Mouse (Mus musculus) forebrain, embryonic 12.5 days (tissue): ENCODE results near the gene Plxnb1. TPM values are rescaled to one million over a fixed set of nuclear protein-coding genes. Genes with fewer than 3 reads are reported as not detected.

Experiments
- ATAC-seq: fragments of 200-750 bp; cut with Nextera tagmentation; 2 replicates; pipeline ENCODE4 v1.8.0; 2017; ENCODE audit warnings: moderate TSS enrichment; ENCODE audit not compliant: low FRiP score
- H3K27ac ChIP-seq: fragments of 300-500 bp; sonication (generic); 2 replicates; pipeline ENCODE4 v1.5.1; 2016; ENCODE audit warnings: mild to moderate bottlenecking
- H3K27me3 ChIP-seq: fragments of 300-500 bp; sonication (generic); 2 replicates; pipeline ENCODE4 v1.6.1; 2016; ENCODE audit warnings: mild to moderate bottlenecking
- H3K36me3 ChIP-seq: fragments of 300-500 bp; sonication (generic); replicated peaks from 2 replicates; pipeline ENCODE4 v1.6.1; 2016; ENCODE audit warnings: mild to moderate bottlenecking
- H3K4me1 ChIP-seq: fragments of 300-500 bp; sonication (generic); 2 replicates; pipeline ENCODE4 v1.6.1; 2016
- H3K4me2 ChIP-seq: fragments of 300-500 bp; sonication (generic); 2 replicates; pipeline ENCODE4 v1.6.1; 2016; ENCODE audit warnings: mild to moderate bottlenecking, moderate library complexity
- H3K4me3 ChIP-seq: fragments of 300-500 bp; sonication (generic); replicated peaks from 2 replicates; pipeline ENCODE4 v1.5.1; 2016; ENCODE audit warnings: mild to moderate bottlenecking
- H3K9ac ChIP-seq: fragments of 300-500 bp; sonication (generic); 2 replicates; pipeline ENCODE4 v1.6.1; 2016; ENCODE audit warnings: mild to moderate bottlenecking
- H3K9me3 ChIP-seq: fragments of 300-500 bp; sonication (generic); 2 replicates; pipeline ENCODE4 v1.6.1; 2016
- WGBS: fragments of 180-500 bp; shearing (Covaris S2); methylation state at CpG from one replicate; pipeline ENCODE4 v1.1.7; 2016; 5-methylcytosine and 5-hydroxymethylcytosine counted together
- polyA plus RNA-seq: library from polyadenylated mRNA; unstranded; fragments of >200 nt; fragmentation: Nextera tagmentation; extraction: Ambion mirVana; gene quantifications from 2 replicates; pipeline ENCODE4 v1.2.1, GENCODE M21; 2016

The Plxnb1 gene
- polyA plus RNA-seq, 1 experiment from 2014 or later = 39.9 TPM

- no peak overlapping the region for H3K4me2 ChIP-seq
- no peaks in the 10 kb centered on the region for H3K4me1 ChIP-seq
- H3K4me3 ChIP-seq = no peak overlapping the region
- no peaks in the 10 kb centered on the region for H3K27me3 ChIP-seq
- no peak for ATAC-seq
- H3K9ac ChIP-seq = no peak overlapping the region
- no peak overlapping the region for H3K27ac ChIP-seq
- 91% methylated on average over 4 of the region's 4 CpGs for WGBS
- no peaks in the 10 kb centered on the region for H3K9me3 ChIP-seq
- H3K36me3 ChIP-seq = peaks cover 98% of the 10 kb centered on the region
Observed at GRCm38 (mm10) chr9:109111101-109111500, 15.9 kb downstream of the Plxnb1 start.

GRCm38 (mm10) chr9:109111591-109111990 lies 16.4 kb downstream of the Plxnb1 start:
- H3K27me3 ChIP-seq = no peaks in the 10 kb centered on the region
- no peaks in the 10 kb centered on the region for H3K9me3 ChIP-seq
- peaks cover 98% of the 10 kb centered on the region for H3K36me3 ChIP-seq
- H3K4me3 ChIP-seq = no peak overlapping the region
- no peak overlapping the region for H3K4me2 ChIP-seq
- ATAC-seq = no peak
- no peak overlapping the region for H3K27ac ChIP-seq
- no peaks in the 10 kb centered on the region for H3K4me1 ChIP-seq
- WGBS = 95% methylated on average over 9 of the region's 9 CpGs
- no peak overlapping the region for H3K9ac ChIP-seq

GRCm38 (mm10) chr9:109113331-109113730 lies 18.1 kb downstream of the Plxnb1 start:
- no peaks in the 10 kb centered on the region for H3K9me3 ChIP-seq
- no peak overlapping the region for H3K4me3 ChIP-seq
- no peaks in the 10 kb centered on the region for H3K27me3 ChIP-seq
- H3K4me2 ChIP-seq = no peak overlapping the region
- H3K9ac ChIP-seq = no peak overlapping the region
- H3K4me1 ChIP-seq = no peaks in the 10 kb centered on the region
- peaks cover 100% of the 10 kb centered on the region for H3K36me3 ChIP-seq
- H3K27ac ChIP-seq = no peak overlapping the region
- no peak for ATAC-seq
- 89% methylated on average over 8 of the region's 8 CpGs for WGBS

- Histone ChIP-seq H3K9me3 (no peaks in the 10 kb centered on the region), H3K36me3 (peaks cover 100% of the 10 kb centered on the region), H3K4me3 (no peak overlapping the region), H3K27me3 (no peaks in the 10 kb centered on the region), H3K4me2 (no peak overlapping the region), H3K27ac (no peak overlapping the region), H3K4me1 (no peaks in the 10 kb centered on the region), H3K9ac (no peak overlapping the region)
- WGBS = 95% methylated on average over 11 of the region's 11 CpGs
- no peak for ATAC-seq
Observed at GRCm38 (mm10) chr9:109114276-109114675, 19.1 kb downstream of the Plxnb1 start.

GRCm38 (mm10) chr9:109114871-109115270 lies 19.7 kb downstream of the Plxnb1 start:
- no peak for ATAC-seq
- peaks cover 100% of the 10 kb centered on the region for H3K36me3 ChIP-seq
- H3K4me3 ChIP-seq = no peak overlapping the region
- no peak overlapping the region for H3K27ac ChIP-seq
- H3K4me1 ChIP-seq = no peaks in the 10 kb centered on the region
- H3K4me2 ChIP-seq = no peak overlapping the region
- H3K9me3 ChIP-seq = no peaks in the 10 kb centered on the region
- no peaks in the 10 kb centered on the region for H3K27me3 ChIP-seq
- WGBS = 92% methylated on average over 7 of the region's 7 CpGs
- no peak overlapping the region for H3K9ac ChIP-seq

- Histone ChIP-seq H3K4me1 (no peaks in the 10 kb centered on the region), H3K9ac (no peak overlapping the region), H3K27ac (no peak overlapping the region), H3K27me3 (no peaks in the 10 kb centered on the region), H3K4me3 (no peak overlapping the region), H3K9me3 (no peaks in the 10 kb centered on the region), H3K36me3 (peaks cover 91% of the 10 kb centered on the region), H3K4me2 (no peak overlapping the region)
- 95% methylated on average over 10 of the region's 10 CpGs for WGBS
- ATAC-seq = no peak
Observed at GRCm38 (mm10) chr9:109116205-109116604, 21.0 kb downstream of the Plxnb1 start.

- 96% methylated on average over 2 of the region's 4 CpGs for WGBS
- H3K4me1 ChIP-seq = no peaks in the 10 kb centered on the region
- H3K9me3 ChIP-seq = no peaks in the 10 kb centered on the region
- H3K4me3 ChIP-seq = no peak overlapping the region
- H3K27me3 ChIP-seq = no peaks in the 10 kb centered on the region
- H3K36me3 ChIP-seq = peaks cover 72% of the 10 kb centered on the region
- H3K9ac ChIP-seq = no peak overlapping the region
- ATAC-seq = no peak
- no peak overlapping the region for H3K27ac ChIP-seq
- H3K4me2 ChIP-seq = no peak overlapping the region
Observed at GRCm38 (mm10) chr9:109118106-109118505, 22.9 kb downstream of the Plxnb1 start.

- H3K4me3 ChIP-seq = no peak overlapping the region
- no peaks in the 10 kb centered on the region for H3K9me3 ChIP-seq
- no peaks in the 10 kb centered on the region for H3K4me1 ChIP-seq
- WGBS = 97% methylated on average over 9 of the region's 9 CpGs
- H3K36me3 ChIP-seq = peaks cover 58% of the 10 kb centered on the region
- no peak overlapping the region for H3K9ac ChIP-seq
- no peaks in the 10 kb centered on the region for H3K27me3 ChIP-seq
- no peak for ATAC-seq
- H3K4me2 ChIP-seq = no peak overlapping the region
- no peak overlapping the region for H3K27ac ChIP-seq
Observed at GRCm38 (mm10) chr9:109119571-109119970, 24.4 kb downstream of the Plxnb1 start.

- no peaks in the 10 kb centered on the region for H3K27me3 ChIP-seq
Observed at GRCm38 (mm10) chr9:109120956-109121355, 25.8 kb downstream of the Plxnb1 start.

GRCm38 (mm10) chr9:109122553-109123085 lies 27.4 kb downstream of the Plxnb1 start:
- no peak overlapping the region for H3K4me2 ChIP-seq
- no peaks in the 10 kb centered on the region for H3K4me1 ChIP-seq
- H3K4me3 ChIP-seq = no peak overlapping the region
- no peak for ATAC-seq
- 47% methylated on average over 2 of the region's 2 CpGs for WGBS
- no peaks in the 10 kb centered on the region for H3K27me3 ChIP-seq
- H3K9me3 ChIP-seq = no peaks in the 10 kb centered on the region
- H3K36me3 ChIP-seq = peaks cover 27% of the 10 kb centered on the region
- H3K27ac ChIP-seq = no peak overlapping the region
- H3K9ac ChIP-seq = no peak overlapping the region

More at GRCm38 (mm10) chr9:109120956-109121355, 25.8 kb downstream of the Plxnb1 start:
- H3K4me3 ChIP-seq = no peak overlapping the region
- no peak for ATAC-seq
- no peaks in the 10 kb centered on the region for H3K9me3 ChIP-seq
- H3K27ac ChIP-seq = no peak overlapping the region
- no peak overlapping the region for H3K9ac ChIP-seq
- no peaks in the 10 kb centered on the region for H3K4me1 ChIP-seq
- peaks cover 44% of the 10 kb centered on the region for H3K36me3 ChIP-seq
- WGBS = 89% methylated on average over 6 of the region's 6 CpGs
- no peak overlapping the region for H3K4me2 ChIP-seq

GRCm38 (mm10) chr9:109123266-109123665 lies 28.1 kb downstream of the Plxnb1 start:
- H3K4me2 ChIP-seq = no peak overlapping the region
- H3K27ac ChIP-seq = no peak overlapping the region
- no peak for ATAC-seq
- whole genome bisulfite sequencing = 68% methylated on average over 6 of the region's 6 CpGs
- no peaks in the 10 kb centered on the region for H3K9me3 ChIP-seq
- H3K36me3 ChIP-seq = peaks cover 21% of the 10 kb centered on the region
- H3K27me3 ChIP-seq = no peaks in the 10 kb centered on the region
- no peaks in the 10 kb centered on the region for H3K4me1 ChIP-seq
- no peak overlapping the region for H3K9ac ChIP-seq
- H3K4me3 ChIP-seq = no peak overlapping the region

- Histone ChIP-seq H3K36me3 (peaks cover 12% of the 10 kb centered on the region), H3K9ac (no peak overlapping the region), H3K4me3 (no peak overlapping the region), H3K27ac (no peak overlapping the region), H3K27me3 (no peaks in the 10 kb centered on the region), H3K9me3 (no peaks in the 10 kb centered on the region), H3K4me1 (no peaks in the 10 kb centered on the region), H3K4me2 (no peak overlapping the region)
- 90% methylated on average over 3 of the region's 3 CpGs for WGBS
- no peak for ATAC-seq
Observed at GRCm38 (mm10) chr9:109124164-109124563, 29.0 kb downstream of the Plxnb1 start.

- no peak for ATAC-seq
- no peak overlapping the region for H3K4me3 ChIP-seq
- no peaks in the 10 kb centered on the region for H3K27me3 ChIP-seq
- no peaks in the 10 kb centered on the region for H3K9me3 ChIP-seq
- H3K4me1 ChIP-seq = no peaks in the 10 kb centered on the region
- peaks cover 3% of the 10 kb centered on the region; the same call in 1 of the 2 replicates for H3K36me3 ChIP-seq
- no peak overlapping the region for H3K4me2 ChIP-seq
- no peak overlapping the region for H3K9ac ChIP-seq
- 79% methylated on average over 2 of the region's 2 CpGs for WGBS
- no peak overlapping the region for H3K27ac ChIP-seq
Observed at GRCm38 (mm10) chr9:109125043-109125442, 29.9 kb downstream of the Plxnb1 start.
